Mouse (Mus musculus): Measurements from ENCODE around the gene Gm7980.
"Not testable (repeated sequence)": the region's sequence is repeated elsewhere in the genome, so short reads cannot be mapped to it uniquely, and the experiment has no call there.

The Gm7980 gene

GRCm38 (mm10) chr14:41907190-41907589, at the start of gene Gm7980:
Gene Gm7980, minus strand, starts transcription at chr14:41907290.
- not testable (repeated sequence) for DNase-seq

GRCm38 (mm10) chr14:41943695-41944094, 36.6 kb upstream of the Gm7980 start, which contains the start of gene 1700024B05Rik:
Gene 1700024B05Rik, plus strand, starts transcription at chr14:41943995.
- DNase-seq: not testable (repeated sequence)

GRCm38 (mm10) chr14:41924649-41925048, 17.6 kb upstream of the Gm7980 start, which contains the start of gene 1700049E17Rik1:
Gene 1700049E17Rik1, plus strand, starts transcription at chr14:41924949.
- DNase-seq: not testable (repeated sequence)
